Mouse (Mus musculus) intestine, embryonic 15.5 days (tissue): ENCODE results near the gene Vmn1r80. TPM values are rescaled to one million over a fixed set of nuclear protein-coding genes. Genes with fewer than 3 reads are reported as not detected.
"Not testable (repeated sequence)": the region's sequence is repeated elsewhere in the genome, so short reads cannot be mapped to it uniquely, and the experiment has no call there.

Experiments
- ATAC-seq: fragments of 200-750 bp; cut with Nextera tagmentation; 2 replicates; pipeline ENCODE4 v1.8.0; 2017; ENCODE audit warnings: moderate TSS enrichment, moderate library complexity
- H3K27ac ChIP-seq: fragments of 300-500 bp; sonication (generic); 2 replicates; pipeline ENCODE4 v1.5.1; 2015; ENCODE audit warnings: mild to moderate bottlenecking, inconsistent platforms
- H3K27me3 ChIP-seq: fragments of 300-500 bp; sonication (generic); replicated peaks from 2 replicates; pipeline ENCODE4 v1.6.1; 2015; ENCODE audit warnings: inconsistent platforms
- H3K36me3 ChIP-seq: fragments of 300-500 bp; sonication (generic); 2 replicates; pipeline ENCODE4 v1.6.1; 2015; ENCODE audit warnings: inconsistent platforms
- H3K4me1 ChIP-seq: fragments of 300-500 bp; sonication (generic); replicated peaks from 2 replicates; pipeline ENCODE4 v1.6.1; 2015; ENCODE audit warnings: inconsistent platforms
- H3K4me2 ChIP-seq: fragments of 300-500 bp; sonication (generic); replicated peaks from 2 replicates; pipeline ENCODE4 v1.6.1; 2015; ENCODE audit warnings: mild to moderate bottlenecking, inconsistent platforms
- H3K4me3 ChIP-seq: fragments of 300-500 bp; sonication (generic); replicated peaks from 2 replicates; pipeline ENCODE4 v1.5.1; 2015; ENCODE audit warnings: inconsistent platforms
- H3K9ac ChIP-seq: fragments of 300-500 bp; sonication (generic); 2 replicates; pipeline ENCODE4 v1.6.1; 2015; ENCODE audit warnings: inconsistent platforms
- H3K9me3 ChIP-seq: fragments of 300-500 bp; sonication (generic); 2 replicates; pipeline ENCODE4 v1.6.1; 2016; ENCODE audit warnings: inconsistent platforms
- WGBS: fragments of 180-500 bp; shearing (Covaris S2); methylation state at CpG from one replicate; pipeline ENCODE4 v1.1.7; 2015; 5-methylcytosine and 5-hydroxymethylcytosine counted together
- polyA plus RNA-seq: library from polyadenylated mRNA; unstranded; fragments of >200 nt; fragmentation: Nextera tagmentation; extraction: Ambion mirVana; gene quantifications from 2 replicates; pipeline ENCODE4 v1.2.1, GENCODE M21; 2015

Gene Vmn1r80
- not detected in 2 replicates for polyA plus RNA-seq

GRCm38 (mm10) chr7:12188986-12189385, at the start of gene Vmn1r80:
TSS of gene Vmn1r80 (plus strand) at chr7:12189286.
- no peak for ATAC-seq
- H3K36me3 ChIP-seq: no peaks in the 10 kb centered on the region
- no peaks in the 10 kb centered on the region for H3K9me3 ChIP-seq
- H3K9ac ChIP-seq: no peak within 1 kb of the TSS
- no peak within 1 kb of the TSS for H3K4me3 ChIP-seq
- H3K27ac ChIP-seq: no peak within 1 kb of the TSS
- no peaks in the 10 kb centered on the region for H3K27me3 ChIP-seq
- WGBS: 87% methylated on average over 1 of the region's 1 CpGs
- H3K4me1 ChIP-seq: no peaks in the 10 kb centered on the region
- H3K4me2 ChIP-seq: no peak within 1 kb of the TSS

DNA sequence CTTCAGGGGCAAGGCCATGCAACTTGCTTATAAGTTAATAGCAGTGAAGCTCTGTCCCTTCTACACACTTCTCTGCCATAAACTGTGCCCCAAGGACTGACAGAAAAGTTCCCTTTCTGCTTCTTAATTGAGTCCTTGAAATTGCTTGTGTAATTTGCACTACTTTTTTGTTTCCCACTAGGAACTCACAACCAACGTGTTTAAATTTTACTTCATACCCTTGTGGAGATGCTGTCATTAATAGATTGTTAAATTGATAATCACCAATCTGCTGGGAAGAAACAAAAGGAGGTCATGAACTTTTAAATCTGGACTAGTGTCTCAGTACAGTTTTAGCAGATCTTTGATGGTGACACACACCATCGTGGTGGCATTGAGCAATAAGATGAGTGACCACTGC, 39.1 kb upstream of the Vmn1r80 start, which contains the start of gene Vmn1r78:
Gene Vmn1r78, plus strand, starts transcription at position 301 of the 400 bp plus-strand sequence.
- H3K27me3 ChIP-seq: no peaks in the 10 kb centered on the region
- H3K36me3 ChIP-seq: no peaks in the 10 kb centered on the region
- H3K9ac ChIP-seq: no peak within 1 kb of the TSS
- no peaks in the 10 kb centered on the region; the same call in 1 of the 2 replicates for H3K9me3 ChIP-seq
- no peaks in the 10 kb centered on the region for H3K4me1 ChIP-seq
- H3K4me2 ChIP-seq: no peak within 1 kb of the TSS
- WGBS: 59% methylated on average over 2 of the region's 2 CpGs
- H3K4me3 ChIP-seq: no peak within 1 kb of the TSS
- no peak within 1 kb of the TSS for H3K27ac ChIP-seq
- no peak for ATAC-seq

DNA sequence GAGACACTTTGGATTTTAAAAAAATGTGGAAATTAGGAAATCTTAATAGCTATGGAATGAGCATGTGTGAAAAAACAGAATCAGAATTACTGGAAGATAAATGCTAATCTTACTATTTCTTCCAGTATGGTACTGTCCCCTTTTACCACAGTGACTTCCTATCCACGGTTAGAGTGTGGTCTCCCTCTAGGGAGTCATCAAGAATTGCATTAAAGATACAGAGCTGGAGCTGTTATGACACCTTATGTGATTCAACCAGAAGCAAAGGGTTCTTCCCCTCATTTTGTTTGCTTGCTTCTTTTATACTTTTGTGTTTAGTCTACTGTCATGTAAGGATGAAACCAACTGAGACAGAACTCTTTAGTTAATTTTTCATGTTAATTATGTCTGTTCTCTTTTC, 32.6 kb upstream of the Vmn1r80 start:
- not testable (repeated sequence) for H3K4me3 ChIP-seq, H3K27ac ChIP-seq, H3K4me2 ChIP-seq, H3K36me3 ChIP-seq, H3K9me3 ChIP-seq, H3K27me3 ChIP-seq, H3K4me1 ChIP-seq, H3K9ac ChIP-seq, ATAC-seq
- 35% methylated on average over 1 of the region's 1 CpGs for WGBS

DNA sequence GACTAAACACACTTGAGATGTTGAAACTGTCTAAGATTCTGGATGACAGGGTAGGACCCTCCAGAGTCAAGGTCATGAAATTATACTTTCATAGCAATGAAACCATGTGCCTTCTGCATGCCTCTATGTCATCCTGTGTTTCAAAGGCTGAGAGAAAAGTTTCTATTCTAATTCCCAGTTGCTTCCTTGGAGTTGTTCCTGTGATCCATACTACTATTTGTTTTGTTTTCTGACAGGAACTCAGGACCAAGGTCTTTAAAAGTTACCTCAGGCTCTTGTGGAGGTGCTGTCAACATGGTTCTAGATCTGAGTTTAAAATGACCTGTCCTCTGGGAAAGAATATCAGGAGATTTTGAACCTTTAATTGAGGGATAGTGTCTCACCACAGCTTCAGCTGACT, 18.1 kb upstream of the Vmn1r80 start, which contains the start of gene Vmn1r79:
Gene Vmn1r79, plus strand, starts transcription at position 301 of the 400 bp plus-strand sequence.
- H3K9ac ChIP-seq, H3K9me3 ChIP-seq, H3K4me1 ChIP-seq, H3K27me3 ChIP-seq, H3K27ac ChIP-seq, ATAC-seq, H3K4me3 ChIP-seq, H3K36me3 ChIP-seq, H3K4me2 ChIP-seq: not testable (repeated sequence)

GRCm38 (mm10) chr7:12172926-12173325, 16.2 kb upstream of the Vmn1r80 start:
- H3K36me3 ChIP-seq, H3K27ac ChIP-seq, H3K4me1 ChIP-seq, H3K9me3 ChIP-seq, H3K9ac ChIP-seq, ATAC-seq, H3K4me3 ChIP-seq, H3K4me2 ChIP-seq, H3K27me3 ChIP-seq: not testable (repeated sequence)
- 51% methylated on average over 2 of the region's 2 CpGs for WGBS

GRCm38 (mm10) chr7:12204141-12204540, 15.1 kb downstream of the Vmn1r80 start:
- no peaks in the 10 kb centered on the region for H3K4me1 ChIP-seq
- H3K27ac ChIP-seq: no peak overlapping the region
- H3K9ac ChIP-seq: no peak overlapping the region
- H3K9me3 ChIP-seq: no peaks in the 10 kb centered on the region
- no peaks in the 10 kb centered on the region for H3K36me3 ChIP-seq
- no peak overlapping the region for H3K4me2 ChIP-seq
- no peak overlapping the region for H3K4me3 ChIP-seq
- WGBS: 70% methylated on average over 2 of the region's 2 CpGs
- no peak for ATAC-seq
- no peaks in the 10 kb centered on the region for H3K27me3 ChIP-seq

Other genes with a start within 250 kb of the Vmn1r80 start
- not detected in 2 replicates for gene Vmn1r77, start 152.5 kb upstream of the Vmn1r80 start, polyA plus RNA-seq
- gene Vmn1r78, start 39.0 kb upstream of the Vmn1r80 start, polyA plus RNA-seq: not detected in 2 replicates
- not detected in 2 replicates for gene Vmn1r79, start 18.0 kb upstream of the Vmn1r80 start, polyA plus RNA-seq
- not detected in 2 replicates for gene Vmn1r81, start 79.0 kb downstream of the Vmn1r80 start, polyA plus RNA-seq
- not detected in 2 replicates for gene Vmn1r82, start 111.1 kb downstream of the Vmn1r80 start, polyA plus RNA-seq
- 0.05 TPM in 1 of 2 replicates, not detected in the other for gene Vmn1r83, start 140.2 kb downstream of the Vmn1r80 start, polyA plus RNA-seq
- gene Vmn1r84, start 180.0 kb downstream of the Vmn1r80 start, polyA plus RNA-seq: not detected in 2 replicates
- 3.1 and 3.2 TPM in 2 replicates for gene Zfp551, start 233.5 kb downstream of the Vmn1r80 start, polyA plus RNA-seq